Mouse (Mus musculus): ENCODE measurements around the gene Atp13a5.

GRCm38 (mm10) chr16:29414822-29415221 lies 36.3 kb upstream of the Atp13a5 start:
- no peak for TF ChIP-seq CTCF (IDR thresholded peaks at IDR 0.05; ENCODE audit: borderline replicate concordance, control insufficient read depth, extremely low read depth, insufficient read depth, low read length, poor library complexity)
- TF ChIP-seq POLR2A (IDR thresholded peaks at IDR 0.05; ENCODE audit: control insufficient read depth, extremely low read depth, insufficient read depth, low read length, poor library complexity): no peak

Measured in thymus, adult 2 months (tissue).